Mouse (Mus musculus) spleen, adult 2 months (tissue): ENCODE data around the gene Slc12a5.

ENCODE experiments used
- CTCF ChIP-seq: fragments of 200-500 bp; IDR thresholded peaks from 2 replicates; pipeline ENCODE4 v1.5.1; 2011; ENCODE audit warnings: mild to moderate bottlenecking, inconsistent platforms; ENCODE audit not compliant: insufficient read depth, insufficient read length, insufficient replicate concordance; ENCODE audit errors: extremely low read depth
- POLR2A ChIP-seq: fragments of 200-500 bp; IDR thresholded peaks from 2 replicates; pipeline ENCODE4 v1.6.1; 2011; ENCODE audit warnings: low read depth, low read length, inconsistent platforms

DNA sequence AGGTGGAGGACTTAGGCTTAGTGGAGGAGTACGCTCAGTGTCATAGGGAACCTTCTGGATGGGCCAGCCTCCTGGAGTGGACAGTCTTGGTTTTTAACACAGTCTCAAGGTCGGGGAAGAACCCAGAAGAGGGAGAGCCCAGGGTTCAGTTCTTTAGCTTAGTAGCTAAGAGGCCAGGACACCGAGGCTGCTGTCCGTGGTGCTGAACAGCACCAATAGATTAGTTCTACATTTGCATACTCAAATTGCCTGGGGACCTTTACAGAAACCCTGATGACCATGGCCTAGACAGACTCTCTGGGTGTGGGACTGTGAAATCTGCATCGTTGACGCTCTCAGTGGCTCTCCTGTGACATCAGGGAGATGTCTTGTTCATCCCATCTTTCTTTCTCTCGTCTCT lies 19.1 kb downstream of the Slc12a5 start:
- TF ChIP-seq POLR2A (no peak), CTCF (no peak)
